Mouse (Mus musculus) brain, embryonic 14.5 days (tissue): ENCODE data around the gene Pum1.

Experiments
- CTCF ChIP-seq: fragments of 200-500 bp; IDR thresholded peaks from 2 replicates; pipeline ENCODE4 v1.5.1; 2012; ENCODE audit warnings: inconsistent platforms, mild to moderate bottlenecking, moderate library complexity, borderline replicate concordance; ENCODE audit not compliant: insufficient read depth, insufficient read length; ENCODE audit errors: extremely low read depth
- POLR2A ChIP-seq: fragments of 200-500 bp; IDR thresholded peaks from 2 replicates; pipeline ENCODE4 v1.6.1; 2012; ENCODE audit warnings: mild to moderate bottlenecking, inconsistent platforms, borderline replicate concordance; ENCODE audit not compliant: poor library complexity, insufficient read depth, insufficient read length, severe bottlenecking; ENCODE audit errors: extremely low read depth

- TF ChIP-seq CTCF (no peak), POLR2A (no peak)
Observed at GRCm38 (mm10) chr4:130800147-130800546, 137.0 kb downstream of the Pum1 start.
